Comparison of ENCODE assay signal across 19 mouse cellular contexts in genomic region chr16:36951029-36951428, GRCm38 (mm10). TPM values are rescaled to one million over a fixed set of nuclear protein-coding genes. Genes with fewer than 3 reads are reported as not detected.
A peak's percentile ranks its signal among the peaks of the same experiment; 100 is the strongest.
DNase-seq lines count a peak whose midpoint lies in the region; ATAC-seq and TF ChIP-seq lines count a peak whose summit lies in the region.
"Had no signal": no experiment of that assay in that cellular context is flagged by ENCODE, and none has a peak within 500 bp of the region (broad histone marks: within the 10 kb centered on the region; RNA-seq: fewer than 3 reads in every experiment).

No protein-coding gene starts in this region.

- no peaks in the 10 kb centered on the region for H3K36me3 ChIP-seq in hindbrain, embryonic 15.5 days
- no peaks in the 10 kb centered on the region for H3K36me3 ChIP-seq in hindbrain, embryonic 14.5 days (replicated peaks; ENCODE audit: control insufficient read depth, insufficient read depth)
- no peaks in the 10 kb centered on the region for H3K36me3 ChIP-seq in midbrain, postnatal 0 days (ENCODE audit: insufficient read depth, low read length)
- H3K36me3 ChIP-seq in midbrain, embryonic 15.5 days (replicated peaks): no peaks in the 10 kb centered on the region
- H3K36me3 ChIP-seq: embryonic facial prominence, embryonic 15.5 days; intestine, embryonic 15.5 days; limb, embryonic 12.5 days; neural tube, embryonic 12.5 days had no signal

- no peak for DNase-seq in hindbrain, embryonic 14.5 days (ENCODE audit: low spot score)
- peak; percentile 66 for DNase-seq in midbrain, postnatal 0 days (ENCODE audit: low spot score)
- peak; percentile 50 to 59 for DNase-seq in cerebellum, adult 18-20 months
- DNase-seq in cerebellum, postnatal 36 days: peak; percentile 42 to 52
- DNase-seq in lung, postnatal 25 days (ENCODE audit: low spot score): no peak
- DNase-seq: adrenal gland, postnatal 36 days; B cell, adult 2 months; embryo, embryonic 11 days; gastrocnemius, postnatal 25 days; right cerebral cortex, postnatal 25 days had no signal

- no peak overlapping the region for H3K4me3 ChIP-seq in hindbrain, embryonic 15.5 days
- H3K4me3 ChIP-seq in hindbrain, embryonic 14.5 days (replicated peaks; ENCODE audit: low read length): no peak overlapping the region
- no peak overlapping the region for H3K4me3 ChIP-seq in midbrain, postnatal 0 days (ENCODE audit: low read depth, low read length)
- no peak overlapping the region for H3K4me3 ChIP-seq in midbrain, embryonic 15.5 days
- H3K4me3 ChIP-seq: embryonic facial prominence, embryonic 15.5 days; intestine, embryonic 15.5 days; layer of hippocampus, adult 2 months; limb, embryonic 12.5 days; neural tube, embryonic 12.5 days had no signal

- H3K4me1 ChIP-seq in hindbrain, embryonic 15.5 days (replicated peaks): no peaks in the 10 kb centered on the region
- no peaks in the 10 kb centered on the region for H3K4me1 ChIP-seq in hindbrain, embryonic 14.5 days (replicated peaks; ENCODE audit: control insufficient read depth, insufficient read depth, low read length)
- H3K4me1 ChIP-seq in midbrain, postnatal 0 days (ENCODE audit: insufficient read depth, low read length): no peaks in the 10 kb centered on the region
- H3K4me1 ChIP-seq in midbrain, embryonic 15.5 days: no peaks in the 10 kb centered on the region
- H3K4me1 ChIP-seq: embryonic facial prominence, embryonic 15.5 days; intestine, embryonic 15.5 days; neural tube, embryonic 12.5 days had no signal

- no peak overlapping the region for H3K4me2 ChIP-seq in hindbrain, embryonic 15.5 days
- H3K4me2 ChIP-seq in hindbrain, embryonic 14.5 days (replicated peaks): no peak overlapping the region
- H3K4me2 ChIP-seq in midbrain, postnatal 0 days (ENCODE audit: low read depth, low read length, poor library complexity, severe bottlenecking): no peak overlapping the region
- no peak overlapping the region for H3K4me2 ChIP-seq in midbrain, embryonic 15.5 days
- H3K4me2 ChIP-seq: embryonic facial prominence, embryonic 15.5 days; heart, embryonic 11.5 days; intestine, embryonic 15.5 days; limb, embryonic 12.5 days; neural tube, embryonic 12.5 days had no signal

- no peaks in the 10 kb centered on the region for H3K27me3 ChIP-seq in hindbrain, embryonic 15.5 days
- no peaks in the 10 kb centered on the region for H3K27me3 ChIP-seq in hindbrain, embryonic 14.5 days (ENCODE audit: control insufficient read depth, insufficient read depth, low read length)
- H3K27me3 ChIP-seq in midbrain, postnatal 0 days (ENCODE audit: insufficient read depth, low read length): no peaks in the 10 kb centered on the region
- no peaks in the 10 kb centered on the region for H3K27me3 ChIP-seq in midbrain, embryonic 15.5 days (replicated peaks)
- H3K27me3 ChIP-seq: embryonic facial prominence, embryonic 15.5 days; intestine, embryonic 15.5 days; limb, embryonic 12.5 days; neural tube, embryonic 12.5 days had no signal

- H3K27ac ChIP-seq in hindbrain, embryonic 15.5 days (replicated peaks): no peak overlapping the region
- H3K27ac ChIP-seq in hindbrain, embryonic 14.5 days: no peak overlapping the region
- no peak overlapping the region for H3K27ac ChIP-seq in midbrain, postnatal 0 days (ENCODE audit: low read depth, low read length)
- no peak overlapping the region for H3K27ac ChIP-seq in midbrain, embryonic 15.5 days
- H3K27ac ChIP-seq: embryonic facial prominence, embryonic 15.5 days; intestine, embryonic 15.5 days; layer of hippocampus, adult 2 months; limb, embryonic 12.5 days; liver, embryonic 14.5 days; neural tube, embryonic 12.5 days had no signal

- no peaks in the 10 kb centered on the region for H3K9me3 ChIP-seq in hindbrain, embryonic 15.5 days
- H3K9me3 ChIP-seq in hindbrain, embryonic 14.5 days (ENCODE audit: control insufficient read depth, low read length): no peaks in the 10 kb centered on the region
- no peaks in the 10 kb centered on the region for H3K9me3 ChIP-seq in midbrain, postnatal 0 days (ENCODE audit: low read length)
- H3K9me3 ChIP-seq in midbrain, embryonic 15.5 days: no peaks in the 10 kb centered on the region
- H3K9me3 ChIP-seq: embryonic facial prominence, embryonic 15.5 days; intestine, embryonic 15.5 days; limb, embryonic 12.5 days; neural tube, embryonic 12.5 days had no signal

- TF ChIP-seq CTCF in midbrain, postnatal 0 days (IDR thresholded peaks at IDR 0.05): no peak

- 0 out of 2 replicates have a peak, but pooled peaks have one; percentile 59 for ATAC-seq in hindbrain, embryonic 15.5 days (ENCODE audit: low FRiP score, low read depth)
- ATAC-seq in hindbrain, embryonic 14.5 days (ENCODE audit: low FRiP score): no peak; the same call in 1 of the 2 replicates
- no peak for ATAC-seq in midbrain, postnatal 0 days (ENCODE audit: low FRiP score)
- no peak for ATAC-seq in midbrain, embryonic 15.5 days (replicated peaks)
- ATAC-seq: intestine, embryonic 15.5 days had no signal

- H3K9ac ChIP-seq in hindbrain, embryonic 15.5 days: no peak overlapping the region
- H3K9ac ChIP-seq in hindbrain, embryonic 14.5 days: no peak overlapping the region
- no peak overlapping the region for H3K9ac ChIP-seq in midbrain, postnatal 0 days (replicated peaks; ENCODE audit: low read length, poor library complexity, severe bottlenecking)
- H3K9ac ChIP-seq in midbrain, embryonic 15.5 days: no peak overlapping the region
- H3K9ac ChIP-seq: embryonic facial prominence, embryonic 15.5 days; intestine, embryonic 15.5 days; limb, embryonic 12.5 days; liver, embryonic 14.5 days; neural tube, embryonic 12.5 days had no signal

- WGBS in hindbrain, embryonic 15.5 days: 18% methylated on average over 4 of the region's 4 CpGs
- WGBS in hindbrain, embryonic 14.5 days: 23% methylated on average over 4 of the region's 4 CpGs
- WGBS in midbrain, postnatal 0 days: 12% methylated on average over 4 of the region's 4 CpGs
- WGBS in midbrain, embryonic 15.5 days: 15% methylated on average over 4 of the region's 4 CpGs

RNA-seq across cellular contexts. Expression of gene Hcls1, which starts 16.2 kb away (rescaled TPM):
- 2.1 and 2.8 TPM in 2 replicates for polyA plus RNA-seq in hindbrain, embryonic 15.5 days (2015; fragmentation: Nextera tagmentation; extraction: Ambion mirVana)
- polyA plus RNA-seq in hindbrain, embryonic 14.5 days (2014; fragmentation: Nextera tagmentation; extraction: Ambion mirVana): 0.73 and 0.99 TPM in 2 replicates
- 2.2 and 2.4 TPM in 2 replicates for total RNA-seq in midbrain, postnatal 0 days (2014; rRNA removed)
- polyA plus RNA-seq in midbrain, postnatal 0 days (2015; fragmentation: Nextera tagmentation; extraction: Ambion mirVana): 2.3 and 2.4 TPM in 2 replicates
- polyA plus RNA-seq in midbrain, embryonic 15.5 days (2015; fragmentation: Nextera tagmentation; extraction: Ambion mirVana): 2.1 and 2.5 TPM in 2 replicates

RNA-seq across cellular contexts. Expression of gene Fbxo40, which starts 39.2 kb away (rescaled TPM):
- polyA plus RNA-seq in hindbrain, embryonic 15.5 days (2015; fragmentation: Nextera tagmentation; extraction: Ambion mirVana): 0.04 TPM in 1 of 2 replicates, not detected in the other
- polyA plus RNA-seq in hindbrain, embryonic 14.5 days (2014; fragmentation: Nextera tagmentation; extraction: Ambion mirVana): 0.09 TPM in 1 of 2 replicates, not detected in the other
- total RNA-seq in midbrain, postnatal 0 days (2014; rRNA removed): 0.19 and 0.44 TPM in 2 replicates
- 0.02 TPM in 1 of 2 replicates, not detected in the other for polyA plus RNA-seq in midbrain, postnatal 0 days (2015; fragmentation: Nextera tagmentation; extraction: Ambion mirVana)
- polyA plus RNA-seq in midbrain, embryonic 15.5 days (2015; fragmentation: Nextera tagmentation; extraction: Ambion mirVana): 0.10 TPM in 1 of 2 replicates, not detected in the other
- total RNA-seq: layer of hippocampus, adult 2 months had no signal
- polyA plus RNA-seq: intestine, embryonic 15.5 days; neural tube, embryonic 12.5 days had no signal

Comparison
In these comparisons a context has a peak if more than half of its experiments do, and no peak if none do; other contexts are left out.
1. DNase-seq: peak in midbrain, postnatal 0 days (single experiment), cerebellum, adult 18-20 months (2 of 2) and cerebellum, postnatal 36 days (2 of 2); none in hindbrain, embryonic 14.5 days (single experiment) and lung, postnatal 25 days (single experiment).